Mouse (Mus musculus) kidney, adult 8-10 months (tissue): ENCODE results near the gene Gm5141.
A peak's percentile ranks its signal among the peaks of the same experiment; 100 is the strongest.
"Not testable (repeated sequence)": the region's sequence is repeated elsewhere in the genome, so short reads cannot be mapped to it uniquely, and the experiment has no call there.

Experiments
- DNase-seq, 2 experiments: peaks; one replicate each; pipeline ENCODE4 v3.0.0; 2022

Gm5141 gene

GRCm38 (mm10) chr13:62785199-62786134, at the start of gene Gm5141:
TSS of gene Gm5141 (minus strand) at chr13:62785808.
- peak; percentile 40 to 54 for DNase-seq

- no peak for DNase-seq
Measured at GRCm38 (mm10) chr13:62833341-62833740, 47.7 kb upstream of the Gm5141 start.

GRCm38 (mm10) chr13:62832239-62832638, 46.6 kb upstream of the Gm5141 start:
- DNase-seq = no peak

- not testable (repeated sequence) for DNase-seq
Measured at GRCm38 (mm10) chr13:62815705-62816104, 30.1 kb upstream of the Gm5141 start.

- DNase-seq = no peak
Measured at GRCm38 (mm10) chr13:62812713-62813112, 27.1 kb upstream of the Gm5141 start.

- DNase-seq = not testable (repeated sequence)
Measured at GRCm38 (mm10) chr13:62807981-62808380, 22.4 kb upstream of the Gm5141 start.

- DNase-seq = not testable (repeated sequence)
Measured at GRCm38 (mm10) chr13:62786135-62786493, 506 bp upstream of the Gm5141 start.

GRCm38 (mm10) chr13:62763806-62764205, 21.8 kb downstream of the Gm5141 start:
- peak; percentile 17 to 31 for DNase-seq

GRCm38 (mm10) chr13:62760432-62761415, 24.9 kb downstream of the Gm5141 start, which contains the start of gene Platr25:
TSS of gene Platr25 (minus strand) at chr13:62760709.
- peak; percentile 63 to 64 for DNase-seq

GRCm38 (mm10) chr13:62733322-62733721, 52.3 kb downstream of the Gm5141 start:
- no peak for DNase-seq
